Mouse (Mus musculus) thymus, postnatal 14 days (tissue): ENCODE measurements at regions not wholly inside any gene's neighbourhood (a gene's known extent, or its start where the extent isn't known, plus 50 kb on each side); places are given as distances from the start of the nearest gene placed in this dataset.

Source experiments
- DNase-seq: peaks from one replicate; pipeline ENCODE4 v3.0.0; 2021

DNA sequence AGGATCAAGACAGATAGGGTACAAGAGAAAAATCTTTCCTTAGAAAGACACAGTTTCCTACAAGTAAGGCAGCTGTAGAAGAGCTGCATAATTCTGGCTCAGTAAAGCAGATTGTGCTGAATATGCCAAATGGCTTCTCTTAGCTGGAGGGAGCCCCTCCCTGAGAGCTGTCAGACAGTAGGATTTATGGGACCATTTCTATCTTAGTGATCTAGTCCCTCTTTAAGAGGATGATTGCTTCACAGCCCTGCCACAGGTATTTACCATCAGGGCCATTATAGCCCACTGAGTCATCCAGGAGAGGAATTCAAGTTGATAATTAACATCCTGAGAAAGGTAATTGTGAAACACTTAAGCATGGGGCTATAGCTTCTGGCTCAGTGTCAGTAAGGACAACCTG is 101.5 kb upstream of the Cypt1 start:
- DNase-seq: no peak

GRCm38 (mm10) chrX:16421663-16422062 is 101.0 kb upstream of the Cypt1 start:
- no peak for DNase-seq

DNA sequence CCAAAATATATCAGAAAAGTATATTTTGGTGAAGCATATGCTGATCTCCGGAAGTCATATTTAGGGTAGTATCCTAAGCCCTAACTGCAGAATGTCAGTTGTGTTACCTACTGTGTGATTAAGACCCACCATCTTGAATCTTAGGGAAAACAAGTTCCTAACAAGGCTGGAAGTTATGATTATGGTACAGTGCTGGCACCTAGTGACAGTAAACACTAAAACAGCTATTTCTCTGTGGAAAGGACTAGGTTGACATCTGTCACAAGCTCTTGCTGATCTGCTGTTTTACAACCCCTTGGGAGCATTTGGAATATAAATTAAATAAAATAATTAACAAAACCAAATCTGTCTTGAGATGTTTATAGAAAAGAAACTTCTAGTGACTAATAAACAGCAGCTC is 84.6 kb upstream of the Cypt1 start:
- DNase-seq: no peak

DNA sequence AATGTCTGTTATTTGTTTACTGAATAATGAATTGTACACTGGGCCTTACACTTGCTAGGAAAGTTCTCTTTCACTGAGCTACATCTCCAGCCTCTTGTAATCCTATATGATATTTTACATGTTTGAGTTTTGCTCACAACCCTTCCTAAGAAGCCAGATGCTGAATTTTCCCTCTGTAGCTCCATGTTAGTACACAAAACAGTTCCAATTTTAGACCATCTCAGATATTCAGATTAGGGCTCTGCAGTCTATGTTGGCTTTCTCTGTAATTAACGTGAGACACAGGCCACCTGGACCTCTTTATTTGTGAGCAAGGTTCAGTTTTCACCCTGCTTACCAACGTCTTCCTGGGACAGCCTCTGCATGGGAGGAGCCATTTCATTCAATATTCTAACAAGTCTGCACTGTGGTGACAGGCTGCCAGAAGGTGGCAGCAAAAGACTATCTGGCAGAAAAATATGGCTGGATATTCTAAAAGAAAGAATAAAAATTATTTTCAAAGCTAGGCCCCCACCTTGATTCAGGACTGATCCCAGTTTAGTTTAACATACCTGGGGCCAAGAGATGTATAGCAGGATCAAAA is 72.1 kb upstream of the Cypt1 start:
- DNase-seq: peak; percentile 3
